Mouse (Mus musculus) ovary, postnatal 36 days (tissue): ENCODE results near the gene Slc41a1.
"Not testable (repeated sequence)": the region's sequence is repeated elsewhere in the genome, so short reads cannot be mapped to it uniquely, and the experiment has no call there.

ENCODE experiments used
- DNase-seq: peaks from one replicate; pipeline ENCODE4 v3.0.0; 2022; ENCODE audit warnings: low spot score, mixed read lengths

Gene Slc41a1

GRCm38 (mm10) chr1:131827207-131827786 is at the start of gene Slc41a1:
Slc41a1 (plus strand) TSS chr1:131827493.
- DNase-seq, result no peak

- DNase-seq, result no peak
Measured at GRCm38 (mm10) chr1:131794591-131794990, 32.7 kb upstream of the Slc41a1 start.

- DNase-seq, result no peak
Measured at GRCm38 (mm10) chr1:131795171-131795570, 32.1 kb upstream of the Slc41a1 start.

- DNase-seq, result peak; percentile 48
Measured at GRCm38 (mm10) chr1:131797202-131797909, 29.9 kb upstream of the Slc41a1 start, which contains the start of gene Pm20d1. Pm20d1 (plus strand) TSS chr1:131797381.

GRCm38 (mm10) chr1:131800001-131800400 is 27.3 kb upstream of the Slc41a1 start:
- no peak for DNase-seq

GRCm38 (mm10) chr1:131801071-131801470 is 26.2 kb upstream of the Slc41a1 start:
- no peak for DNase-seq

GRCm38 (mm10) chr1:131802652-131803051 is 24.6 kb upstream of the Slc41a1 start:
- DNase-seq, result peak; percentile 13

- DNase-seq, result no peak
Measured at GRCm38 (mm10) chr1:131804166-131804565, 23.1 kb upstream of the Slc41a1 start.

- DNase-seq, result no peak
Measured at GRCm38 (mm10) chr1:131808986-131809385, 18.3 kb upstream of the Slc41a1 start.

GRCm38 (mm10) chr1:131809651-131810050 is 17.6 kb upstream of the Slc41a1 start:
- no peak for DNase-seq

GRCm38 (mm10) chr1:131811393-131811792 is 15.9 kb upstream of the Slc41a1 start:
- DNase-seq, result no peak

GRCm38 (mm10) chr1:131812006-131812405 is 15.3 kb upstream of the Slc41a1 start:
- DNase-seq, result no peak

GRCm38 (mm10) chr1:131812631-131813295 is 14.5 kb upstream of the Slc41a1 start:
- DNase-seq, result no peak

GRCm38 (mm10) chr1:131813731-131814130 is 13.6 kb upstream of the Slc41a1 start:
- no peak for DNase-seq

GRCm38 (mm10) chr1:131814191-131814590 is 13.1 kb upstream of the Slc41a1 start:
- DNase-seq, result no peak

- no peak for DNase-seq
Measured at GRCm38 (mm10) chr1:131816886-131817285, 10.4 kb upstream of the Slc41a1 start.

- not testable (repeated sequence) for DNase-seq
Measured at GRCm38 (mm10) chr1:131820353-131820752, 6.9 kb upstream of the Slc41a1 start.

GRCm38 (mm10) chr1:131820887-131821328 is 6.4 kb upstream of the Slc41a1 start:
- DNase-seq, result no peak

- no peak for DNase-seq
Measured at GRCm38 (mm10) chr1:131822292-131822691, 5.0 kb upstream of the Slc41a1 start.

GRCm38 (mm10) chr1:131822856-131823492 is 4.3 kb upstream of the Slc41a1 start:
- DNase-seq, result no peak

- DNase-seq, result no peak
Measured at GRCm38 (mm10) chr1:131823563-131823962, 3.7 kb upstream of the Slc41a1 start.

GRCm38 (mm10) chr1:131824528-131825181 is 2.6 kb upstream of the Slc41a1 start:
- DNase-seq, result no peak
